Mouse (Mus musculus) testis, adult 2 months (tissue): ENCODE measurements around the gene Rap1gap.

Experiments used
- CTCF ChIP-seq: fragments of 200-500 bp; IDR thresholded peaks from 2 replicates; pipeline ENCODE4 v1.5.1; 2012; ENCODE audit warnings: low read depth, mild to moderate bottlenecking, inconsistent platforms, low read length, moderate library complexity; ENCODE audit not compliant: control insufficient read depth, insufficient read depth, insufficient replicate concordance
- POLR2A ChIP-seq: fragments of 200-500 bp; IDR thresholded peaks from 2 replicates; pipeline ENCODE4 v1.6.1; 2012; ENCODE audit warnings: low read depth, mild to moderate bottlenecking, inconsistent platforms, low read length, moderate library complexity; ENCODE audit not compliant: control insufficient read depth

- TF ChIP-seq POLR2A: no peak
- no peak for TF ChIP-seq CTCF
These were observed 21.8 kb downstream of the Rap1gap start for GRCm38 (mm10) chr4:137686303-137686702.
